Mouse (Mus musculus): ENCODE measurements at regions not wholly inside any gene's neighbourhood (a gene's known extent, or its start where the extent isn't known, plus 50 kb on each side); places are given as distances from the start of the nearest gene placed in this dataset.

DNA sequence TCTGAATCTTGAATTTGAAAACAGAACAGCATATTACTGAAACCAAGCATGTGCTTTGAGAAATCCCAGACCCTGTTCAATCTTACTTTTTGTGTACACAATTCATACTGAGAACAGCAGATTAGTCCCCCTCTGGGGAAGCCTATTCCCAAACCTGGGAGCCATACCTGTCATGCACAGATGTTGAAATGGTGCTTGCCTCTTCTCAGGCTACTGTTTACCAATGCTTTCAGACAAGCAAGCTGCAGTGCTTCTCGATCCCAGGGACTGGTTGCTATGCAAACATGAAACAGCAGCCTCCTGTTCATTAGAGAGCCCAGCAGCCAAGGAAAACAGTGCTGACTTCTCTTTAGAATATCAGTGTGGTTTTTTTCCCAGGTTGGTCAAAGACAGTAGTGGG lies 80.3 kb upstream of the Mbnl2 start:
- TF ChIP-seq POLR2A (IDR thresholded peaks at IDR 0.05; ENCODE audit: low read depth, low read length) (no peak), CTCF (IDR thresholded peaks at IDR 0.05; ENCODE audit: borderline replicate concordance, insufficient read depth, low read length) (no peak)
